Mouse (Mus musculus) thymus, adult 18-20 months (tissue): ENCODE results near the gene Top2a.

Experiments used
- DNase-seq, 2 experiments: peaks; one replicate each; pipeline ENCODE4 v3.0.0; 2022; ENCODE audit warnings: mixed read lengths in 2 of 2

Top2a gene

DNA sequence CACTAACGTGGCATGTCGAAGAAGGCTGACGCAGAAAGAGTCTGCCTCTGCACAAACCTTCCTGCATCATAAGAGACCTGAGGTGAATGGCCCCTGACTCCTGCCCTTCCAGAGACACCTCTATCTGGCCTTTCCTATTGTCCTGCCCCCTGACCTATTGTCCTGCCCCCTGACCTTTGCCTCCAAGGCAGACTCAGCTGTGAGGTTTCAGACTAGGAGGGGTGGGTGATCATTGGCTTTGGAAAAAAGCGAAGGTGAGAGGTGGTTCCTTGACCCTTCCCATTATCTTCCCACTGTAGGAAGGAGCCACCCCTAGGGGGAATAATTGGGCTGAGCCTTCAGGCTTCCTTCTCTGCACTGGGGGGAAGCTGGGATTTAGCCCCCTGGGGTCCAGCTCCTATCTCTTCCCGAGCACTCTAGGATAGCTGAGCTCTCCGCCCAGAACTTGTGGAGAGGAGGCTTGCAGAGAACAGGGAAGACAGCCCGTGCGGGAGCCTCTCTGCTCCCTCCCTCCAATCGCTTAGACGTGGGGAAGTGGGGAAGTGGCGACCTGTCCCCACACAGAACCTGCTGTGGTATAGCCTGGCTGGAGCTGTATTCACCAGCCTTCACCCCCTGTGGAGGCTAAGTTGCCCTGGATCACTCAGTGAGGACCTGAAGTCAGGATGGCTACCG is 61.4 kb downstream of the Top2a start:
- peak in 1 of 2 experiments; percentile 26 for DNase-seq

DNA sequence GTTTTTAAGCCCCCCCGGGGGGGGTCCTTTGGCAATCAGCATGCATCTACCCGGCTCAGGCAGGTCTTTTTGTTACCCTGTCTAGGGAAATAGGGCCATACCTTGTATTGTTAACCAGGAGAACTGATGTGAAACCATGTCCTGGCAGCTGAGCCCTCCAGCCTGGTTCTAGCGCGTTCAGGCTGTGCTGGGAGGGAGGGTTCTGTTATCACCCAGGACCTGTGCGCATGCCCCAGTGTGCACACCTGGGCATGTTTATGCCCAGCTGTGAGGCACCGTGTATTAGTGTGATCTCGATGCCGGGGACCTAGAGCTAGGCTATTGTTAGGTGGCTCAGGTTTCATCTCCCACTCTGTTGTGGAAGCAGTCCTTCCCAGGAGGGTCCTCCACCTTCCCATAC is 62.2 kb downstream of the Top2a start:
- DNase-seq, result peak in 1 of 2 experiments; percentile 46

DNA sequence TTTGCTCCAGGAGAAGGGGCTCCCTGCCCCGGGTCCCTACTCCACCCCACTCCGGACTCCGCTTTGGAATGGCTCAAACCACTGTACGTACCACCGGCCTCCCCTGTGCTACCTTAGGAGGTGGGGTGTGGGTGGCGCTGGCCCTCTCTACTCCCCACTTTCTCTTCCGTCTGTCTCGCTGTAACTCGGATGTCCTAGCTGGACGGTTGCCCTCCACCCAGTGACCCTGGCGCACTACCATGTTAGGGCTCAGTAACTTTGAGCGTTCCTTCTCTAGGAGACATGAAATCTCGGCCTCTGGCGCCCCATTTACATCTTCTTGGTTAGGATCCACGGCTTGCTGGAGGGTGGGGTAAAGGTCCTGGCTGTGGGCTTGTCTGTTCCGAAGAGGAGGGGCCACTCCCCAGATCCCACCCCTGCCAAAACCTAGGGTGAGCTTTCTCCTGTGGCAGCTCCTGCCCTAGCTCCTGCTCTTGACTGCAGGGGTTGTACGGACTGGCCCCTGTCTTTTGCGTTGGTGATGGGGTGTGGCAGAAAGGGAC is 62.9 kb downstream of the Top2a start:
- DNase-seq, result peak in 1 of 2 experiments; percentile 47

DNA sequence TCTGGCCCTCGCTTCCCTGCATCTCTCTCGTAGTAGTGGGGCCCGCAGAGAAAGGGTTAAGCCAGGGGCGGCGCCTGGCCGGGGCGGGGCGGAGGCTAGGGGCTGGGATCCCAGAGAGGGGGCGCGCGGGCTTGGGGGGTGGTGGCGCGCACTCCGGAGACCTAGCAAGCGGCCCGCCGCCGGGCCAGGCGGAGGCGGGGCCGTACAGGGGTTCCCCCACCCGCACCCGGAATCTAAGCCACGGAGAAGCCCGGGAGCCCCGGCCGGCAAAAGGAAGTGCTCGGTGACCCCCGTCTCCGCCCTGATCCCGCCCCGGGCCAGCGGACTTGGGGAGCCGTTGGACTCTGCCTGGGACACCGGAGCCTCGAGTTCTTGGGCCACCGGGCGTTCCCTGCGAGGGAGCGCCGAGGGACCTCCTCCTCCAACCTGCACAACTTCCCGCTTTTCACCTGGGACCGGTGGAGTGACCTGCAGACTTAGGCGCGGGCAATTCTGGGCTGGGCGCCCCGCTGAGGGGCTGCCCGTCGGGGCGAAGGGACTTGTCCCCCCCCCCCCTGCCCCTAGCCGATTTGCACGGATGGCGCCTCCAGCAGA is 63.6 kb downstream of the Top2a start:
- peak; percentile 74 to 75 for DNase-seq

DNA sequence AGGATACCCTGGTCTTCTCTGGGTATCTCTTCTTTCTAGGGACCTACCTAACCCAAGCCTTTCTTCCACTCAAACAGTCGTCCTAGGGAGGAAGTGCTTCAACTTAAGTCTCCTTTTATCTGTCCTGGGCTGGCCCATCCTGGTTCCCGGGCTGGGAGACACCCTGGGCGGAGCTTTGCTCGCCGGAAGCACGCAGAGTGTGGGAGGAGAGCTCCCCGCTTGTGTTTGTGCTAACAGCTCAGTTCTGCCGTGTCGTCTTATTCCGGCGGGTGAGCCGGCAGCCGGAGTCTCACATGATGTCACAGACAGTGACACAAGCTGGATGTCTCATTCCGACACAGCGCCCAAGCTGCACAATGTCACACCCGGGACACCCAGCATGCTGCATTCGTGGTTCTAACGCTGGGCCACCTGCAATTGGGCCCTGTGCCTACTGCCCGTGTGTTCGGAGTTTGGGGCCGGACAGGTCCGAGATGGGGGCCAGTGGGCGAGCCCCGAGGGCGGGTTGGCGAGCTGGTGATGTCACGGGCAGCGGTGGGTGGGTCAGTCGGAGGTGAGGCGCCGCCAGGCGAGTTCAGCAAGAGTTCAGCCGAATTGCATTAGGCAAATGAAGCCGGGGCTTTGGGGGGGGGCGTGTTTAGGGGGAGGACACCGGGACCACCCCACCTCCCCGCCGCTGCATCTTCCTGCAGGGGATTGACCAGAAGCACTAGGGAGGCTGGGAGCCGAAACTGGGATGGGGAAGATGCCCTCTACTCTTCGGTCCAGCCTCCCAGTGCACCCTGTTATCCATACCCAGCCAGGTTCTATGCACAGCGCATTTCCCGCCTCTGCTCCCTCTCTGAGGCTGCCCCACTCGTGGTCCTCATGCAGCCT is 64.3 kb downstream of the Top2a start:
- peak; percentile 82 to 88 for DNase-seq

DNA sequence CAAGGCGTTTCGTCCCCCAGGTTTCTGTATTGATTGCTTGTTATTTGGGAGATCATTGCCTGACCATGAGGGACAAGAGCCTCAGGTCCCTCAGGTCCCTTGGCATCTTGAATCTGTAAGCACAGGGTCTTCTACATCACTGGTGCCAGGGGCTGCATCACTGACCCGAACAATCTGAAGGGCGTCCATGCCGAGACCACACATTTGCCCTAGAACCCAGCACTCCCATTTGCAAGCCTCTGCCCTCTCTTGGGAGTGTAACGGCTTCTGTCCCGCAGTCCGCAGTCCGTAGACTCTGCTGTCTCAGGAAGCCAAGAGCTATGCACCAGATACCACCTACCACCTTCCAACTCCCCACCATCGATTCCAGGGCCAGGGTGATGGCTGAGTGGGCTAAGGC is 67.6 kb downstream of the Top2a start:
- DNase-seq, result no peak

DNA sequence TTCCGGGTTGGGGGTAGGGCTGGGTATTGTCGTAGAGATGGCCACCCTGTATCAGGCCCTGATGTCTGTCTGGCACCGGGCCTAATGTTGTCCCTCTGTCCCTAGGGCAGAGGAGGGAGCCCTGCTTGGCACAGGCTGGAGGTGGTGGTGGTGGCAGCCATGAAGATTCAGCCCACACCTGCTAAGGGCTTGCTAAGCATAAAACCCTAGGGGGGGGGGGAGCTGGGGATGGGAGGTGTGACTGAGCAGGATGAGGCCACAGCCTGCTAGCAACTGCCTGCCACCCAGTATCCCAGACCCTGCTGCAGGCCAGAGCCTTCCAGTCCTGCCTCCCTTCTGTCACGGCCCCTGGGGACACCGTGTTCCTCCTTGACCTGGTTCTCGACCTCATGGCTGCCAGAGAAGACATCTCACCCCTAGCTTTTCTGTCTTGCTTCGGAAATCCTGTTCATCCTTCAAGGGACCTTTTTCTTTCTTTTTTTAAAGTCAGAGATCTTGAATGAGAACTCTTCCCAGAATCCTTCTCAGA is 68.2 kb downstream of the Top2a start:
- peak; percentile 1 to 14 for DNase-seq

DNA sequence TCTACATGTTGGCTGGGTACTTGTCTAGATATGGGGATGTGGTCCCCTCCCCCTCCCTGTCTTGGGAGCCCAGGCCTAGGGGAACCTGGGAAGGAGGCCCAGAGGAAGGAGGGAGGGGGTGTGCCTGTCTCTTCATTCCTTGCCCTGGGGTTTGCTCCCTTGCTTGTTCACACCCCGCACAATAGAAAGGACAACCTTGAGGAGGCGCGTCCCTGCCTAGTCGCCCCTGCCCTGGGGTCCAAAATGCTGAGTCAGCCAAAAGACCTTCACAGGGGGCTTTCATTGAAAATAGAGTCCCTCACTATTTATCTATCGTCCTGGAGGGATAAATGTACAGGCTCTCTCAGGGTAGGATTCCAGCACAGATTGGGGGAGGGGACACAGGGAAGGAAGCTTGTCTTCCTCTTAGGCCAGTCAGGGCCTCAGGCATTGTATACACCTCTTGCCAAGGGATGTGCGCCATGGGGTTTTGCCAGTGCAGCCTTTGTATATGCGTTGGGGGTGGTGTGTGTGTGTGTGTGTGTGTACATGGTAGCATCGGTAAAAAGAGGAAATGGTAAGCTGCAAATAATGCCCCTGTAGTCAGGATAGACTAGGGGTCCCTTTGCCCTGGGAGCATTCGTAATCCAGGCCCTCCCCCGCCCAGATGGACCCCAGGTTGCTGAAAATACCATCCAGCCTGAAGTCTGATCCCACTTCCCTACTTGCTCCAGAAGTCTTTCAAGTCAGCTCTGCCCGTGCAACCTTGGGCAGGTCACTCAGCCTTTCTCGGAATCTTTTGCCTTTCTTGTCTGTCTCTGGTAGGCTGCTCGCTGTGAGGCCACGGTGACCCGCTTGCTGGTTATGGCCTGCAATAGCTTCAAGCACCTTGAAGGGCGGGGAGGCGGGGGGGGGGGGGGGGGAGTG is 68.9 kb downstream of the Top2a start:
- peak in 1 of 2 experiments; percentile 1 for DNase-seq

DNA sequence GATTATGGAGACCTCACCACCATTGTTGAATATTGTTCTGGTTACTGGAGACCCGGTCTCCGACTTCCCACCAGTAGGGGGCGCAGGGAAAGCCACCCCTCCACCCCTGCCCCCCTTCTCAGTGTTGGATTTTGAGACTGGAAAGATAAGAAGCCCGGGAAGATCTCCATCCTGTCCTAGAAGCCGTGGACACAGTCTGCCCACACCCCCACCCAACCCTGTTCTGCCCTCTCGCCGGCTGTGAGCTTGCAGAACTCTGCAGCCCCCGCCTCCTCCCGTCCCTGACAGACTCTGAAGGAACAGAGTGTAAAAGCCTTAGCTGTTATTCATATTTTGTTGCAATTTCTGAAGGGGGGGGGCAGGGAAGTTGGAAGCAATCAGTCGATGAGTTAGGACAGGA is 69.6 kb downstream of the Top2a start:
- DNase-seq, result no peak

DNA sequence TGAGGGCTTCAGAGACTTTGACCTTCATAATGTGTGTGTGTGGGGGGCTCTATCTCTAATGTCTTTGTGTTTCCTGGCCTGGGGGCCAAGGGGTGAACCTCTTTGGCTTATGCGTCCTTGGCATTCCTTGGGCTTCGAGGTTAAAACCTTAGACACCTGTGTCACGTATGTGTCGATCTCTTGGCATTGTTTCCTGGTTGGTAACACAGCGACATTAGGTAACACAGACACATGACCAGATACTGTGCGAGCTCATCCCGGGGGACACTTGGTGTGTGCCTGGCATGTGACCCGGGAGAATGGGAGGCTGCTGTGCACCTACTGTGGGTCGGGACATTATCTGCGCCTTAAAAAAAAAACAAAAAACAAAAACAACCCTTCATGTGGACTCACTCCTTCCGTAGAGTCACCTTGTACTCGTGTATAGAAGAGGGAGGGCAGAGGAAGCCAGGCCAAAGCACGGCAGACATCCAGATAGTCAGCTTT is 70.1 kb downstream of the Top2a start:
- no peak for DNase-seq

DNA sequence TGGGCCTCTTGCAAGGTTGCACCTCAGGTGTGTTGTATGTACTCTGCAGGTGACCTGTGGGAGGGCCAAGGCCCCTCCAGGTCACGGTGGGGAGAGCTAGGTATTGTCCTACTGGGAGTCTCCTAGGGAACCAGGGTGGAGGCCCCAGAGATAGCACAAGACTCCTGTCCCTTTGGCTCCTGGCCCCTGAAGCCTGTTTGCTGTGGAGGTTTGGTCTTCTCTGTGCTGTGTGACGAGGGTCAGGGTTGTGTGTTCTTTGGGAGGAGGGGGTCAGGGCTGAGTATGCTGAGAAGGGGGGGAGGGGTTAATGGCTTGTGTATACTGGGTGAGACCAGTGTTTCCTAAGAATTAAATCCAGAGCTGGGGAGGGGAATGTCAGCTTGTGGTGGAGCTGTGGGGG is 70.6 kb downstream of the Top2a start:
- no peak for DNase-seq

DNA sequence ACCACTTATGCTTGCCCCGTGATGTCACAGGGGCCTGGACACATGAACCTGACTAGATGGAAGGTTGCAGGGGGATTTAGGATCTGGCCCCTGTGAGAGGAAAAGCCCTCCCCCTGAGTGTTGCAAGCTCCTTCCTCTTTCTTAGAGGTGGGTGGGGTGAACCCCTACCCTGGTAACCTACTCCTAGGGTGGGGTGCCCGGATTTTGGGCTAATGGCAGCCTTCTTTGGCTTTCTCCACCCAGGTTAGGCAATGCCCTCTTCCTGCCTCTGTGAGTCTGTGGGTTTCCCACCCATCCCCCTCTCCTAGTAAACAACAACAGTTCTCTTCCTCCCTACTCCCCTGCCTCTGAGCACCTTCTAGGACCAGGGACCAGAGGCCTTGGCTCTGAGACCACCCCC is 71.3 kb downstream of the Top2a start:
- no peak for DNase-seq

DNA sequence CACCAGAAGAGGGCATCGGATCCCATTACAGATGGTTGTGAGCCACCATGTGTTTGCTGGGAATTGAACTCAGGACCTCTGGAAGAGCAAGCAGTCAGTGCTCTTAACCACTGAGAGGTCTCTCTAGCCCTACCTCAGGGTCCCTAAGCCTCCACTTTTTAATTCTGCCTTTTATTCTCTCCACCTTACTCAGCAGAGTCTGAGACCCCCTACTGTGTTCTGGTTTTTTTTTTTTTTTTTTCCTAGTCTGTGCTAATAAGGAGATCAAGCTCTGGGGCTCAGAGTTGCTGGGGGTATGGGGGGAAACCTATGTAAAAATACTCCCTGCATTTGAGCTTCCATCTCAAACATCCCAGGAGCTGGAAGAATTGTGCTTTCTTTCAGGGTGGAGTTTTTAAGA is 71.9 kb downstream of the Top2a start:
- DNase-seq, result no peak

DNA sequence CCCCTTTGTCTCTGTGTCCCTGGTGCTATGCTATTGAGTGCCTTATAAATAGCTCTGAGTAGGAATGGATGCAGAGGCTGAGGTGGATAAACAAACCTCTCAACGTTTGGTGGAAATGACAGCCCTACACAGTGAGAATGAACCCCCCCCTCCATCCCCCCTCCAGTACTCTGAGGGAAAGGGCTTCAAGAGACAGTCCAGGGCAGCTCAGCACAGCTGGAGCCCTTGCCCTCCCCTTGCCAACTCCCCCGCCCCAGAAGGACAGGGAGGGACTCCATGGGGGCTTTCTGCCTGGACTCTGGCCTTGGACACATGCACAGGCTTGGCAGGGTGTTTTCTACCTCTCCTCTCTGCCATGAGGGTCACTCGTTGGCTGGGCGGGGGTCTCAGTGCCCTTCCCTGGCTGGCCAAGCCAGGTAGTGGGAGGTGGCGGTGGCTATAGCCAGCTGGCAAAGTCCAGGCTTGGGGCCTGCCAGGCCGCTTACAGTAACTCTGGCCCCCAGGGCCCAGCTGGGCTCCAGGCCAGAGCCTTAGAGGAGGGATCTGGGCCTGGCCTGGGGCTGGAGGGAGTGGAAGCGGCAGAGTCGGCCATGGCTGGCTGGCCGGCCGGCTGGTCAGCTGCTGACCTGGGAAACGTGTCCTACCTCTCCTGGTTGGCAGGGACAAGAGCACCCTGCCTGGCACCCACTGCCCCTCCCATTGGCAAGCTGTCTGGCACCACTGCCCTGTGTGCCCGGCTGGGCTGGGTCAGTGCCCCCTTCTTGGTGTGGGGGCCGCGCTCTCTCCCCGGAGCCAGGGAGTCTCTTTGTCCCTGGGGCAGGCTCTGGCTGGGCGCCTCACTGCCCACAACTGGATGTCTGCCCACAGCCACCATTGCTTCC is 72.7 kb downstream of the Top2a start:
- no peak for DNase-seq

DNA sequence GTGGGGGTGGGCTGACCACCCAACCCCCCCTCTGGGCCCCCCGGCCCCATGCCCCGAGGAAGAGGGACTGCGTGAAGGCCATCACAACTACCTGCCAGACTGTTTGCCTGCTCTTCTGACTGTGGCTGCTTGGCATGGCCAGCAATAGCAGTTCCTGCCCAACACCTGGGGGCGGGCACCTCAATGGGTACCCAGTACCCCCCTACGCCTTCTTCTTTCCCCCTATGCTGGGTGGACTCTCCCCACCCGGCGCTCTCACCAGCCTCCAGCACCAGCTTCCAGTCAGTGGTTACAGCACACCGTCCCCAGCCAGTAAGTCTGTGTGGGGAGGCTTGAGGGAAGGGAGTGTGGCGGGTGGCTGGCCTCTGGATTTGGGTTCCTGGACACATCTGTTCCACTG is 73.5 kb downstream of the Top2a start:
- no peak for DNase-seq

DNA sequence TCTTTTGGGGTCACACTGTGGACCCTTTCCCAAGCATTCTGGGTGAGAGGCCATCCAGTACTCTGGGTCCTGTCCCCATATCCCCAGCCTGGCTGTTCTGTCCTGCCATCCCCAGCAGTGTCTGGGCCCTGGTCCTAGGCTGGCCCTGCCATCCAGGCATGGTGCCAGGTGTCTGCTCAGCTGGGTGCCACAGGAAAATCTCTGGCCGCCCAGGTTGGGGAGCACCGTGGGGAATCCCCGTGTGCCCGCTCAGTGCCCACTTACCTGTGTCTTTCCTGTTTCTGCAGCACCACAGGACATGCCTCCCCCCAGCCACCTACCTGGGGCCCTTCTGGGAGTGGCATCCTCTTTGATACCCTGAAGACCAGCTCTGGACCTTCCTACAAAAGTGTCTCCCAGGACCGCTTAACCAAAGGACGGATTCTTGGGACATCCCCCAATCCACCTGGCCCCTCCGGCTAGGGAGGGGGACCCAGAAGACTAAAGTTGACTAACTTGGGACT is 74.0 kb downstream of the Top2a start:
- DNase-seq, result no peak

DNA sequence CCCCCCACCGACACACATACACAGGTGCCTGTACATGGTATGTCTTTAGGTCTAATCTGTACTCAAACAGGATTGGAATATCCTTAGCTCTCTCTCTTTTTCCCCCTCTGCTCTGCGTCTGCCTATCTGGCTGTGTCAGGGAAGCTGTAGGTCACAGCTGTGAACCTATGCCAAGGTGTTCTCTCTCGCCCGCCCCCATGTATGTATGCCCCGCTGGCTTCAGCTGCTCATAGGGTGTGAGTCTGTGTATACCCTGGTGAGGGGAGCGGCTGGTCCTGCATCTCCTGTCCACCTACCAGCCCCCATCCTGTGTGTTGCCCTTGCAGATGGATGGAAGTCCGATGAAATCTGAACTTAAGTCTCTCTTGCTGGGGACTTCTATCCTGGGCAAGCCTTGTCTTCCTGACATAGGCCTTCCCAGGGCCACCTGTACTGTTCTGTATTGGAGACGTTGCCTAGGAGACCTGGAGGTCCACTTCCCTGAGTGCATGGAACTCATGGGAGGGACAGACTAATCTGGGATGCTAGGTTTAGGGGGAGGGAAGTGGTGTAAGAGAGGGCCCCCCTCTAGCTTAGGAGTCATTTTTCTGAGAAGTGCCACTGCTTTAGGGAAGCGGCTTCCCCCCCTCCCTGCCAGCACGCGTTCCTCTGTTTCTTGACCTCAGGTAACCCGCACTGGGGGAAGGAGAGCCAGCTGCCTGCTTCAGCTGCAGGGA is 74.6 kb downstream of the Top2a start:
- DNase-seq, result no peak

DNA sequence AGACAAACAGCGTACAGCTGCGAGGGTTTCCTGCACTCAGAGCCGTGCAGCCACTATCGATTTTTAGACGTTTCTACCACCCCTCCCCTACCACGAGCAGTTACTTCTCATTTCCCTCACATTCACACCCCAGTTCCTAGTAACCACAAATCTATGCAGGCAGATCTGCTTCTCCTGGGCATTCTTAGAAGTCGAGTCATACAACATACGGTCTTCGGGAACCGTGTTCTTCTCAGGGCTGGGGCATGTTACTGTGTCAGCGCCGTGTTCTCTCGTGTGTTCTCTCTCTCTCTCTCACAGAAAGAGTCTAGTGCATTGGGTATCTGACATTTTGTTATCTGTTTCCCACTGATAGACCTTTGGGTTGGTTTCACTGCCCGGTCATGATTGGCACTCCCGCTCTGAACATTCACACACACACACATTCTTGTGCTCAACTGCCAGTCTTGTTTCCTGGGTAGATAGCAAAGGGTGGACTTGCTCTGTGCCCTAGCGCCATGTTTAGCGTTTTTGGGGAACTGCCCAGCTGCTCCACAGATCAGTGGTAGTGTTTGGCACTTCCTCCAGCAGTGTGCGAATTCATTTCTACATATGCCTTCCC is 75.9 kb downstream of the Top2a start:
- DNase-seq, result no peak

DNA sequence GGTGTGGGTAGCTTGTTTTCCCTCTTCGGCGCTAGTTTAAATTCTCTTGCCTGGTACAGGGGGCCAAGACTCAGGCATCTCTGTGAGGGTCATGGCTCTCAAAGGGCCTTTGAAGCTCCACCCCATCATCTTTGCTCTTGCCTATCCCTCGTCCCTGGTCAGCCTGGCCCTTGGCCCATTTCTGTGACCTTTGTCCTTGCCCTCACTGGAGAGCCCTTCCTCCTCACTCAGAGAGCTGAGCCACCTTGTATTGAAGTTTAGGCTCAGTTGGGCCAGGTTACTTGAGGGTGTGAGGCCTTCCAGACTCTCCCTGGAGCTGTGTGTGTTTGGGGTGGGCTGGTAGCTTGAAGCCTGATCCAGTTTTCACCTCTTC is 78.4 kb downstream of the Top2a start:
- no peak for DNase-seq
